Mouse (Mus musculus) thymus, postnatal 14 days (tissue): ENCODE data around the gene Olfr147.
"Not testable (repeated sequence)": the region's sequence is repeated elsewhere in the genome, so short reads cannot be mapped to it uniquely, and the experiment has no call there.

Experiments
- DNase-seq: peaks from one replicate; pipeline ENCODE4 v3.0.0; 2021

The Olfr147 gene

DNA sequence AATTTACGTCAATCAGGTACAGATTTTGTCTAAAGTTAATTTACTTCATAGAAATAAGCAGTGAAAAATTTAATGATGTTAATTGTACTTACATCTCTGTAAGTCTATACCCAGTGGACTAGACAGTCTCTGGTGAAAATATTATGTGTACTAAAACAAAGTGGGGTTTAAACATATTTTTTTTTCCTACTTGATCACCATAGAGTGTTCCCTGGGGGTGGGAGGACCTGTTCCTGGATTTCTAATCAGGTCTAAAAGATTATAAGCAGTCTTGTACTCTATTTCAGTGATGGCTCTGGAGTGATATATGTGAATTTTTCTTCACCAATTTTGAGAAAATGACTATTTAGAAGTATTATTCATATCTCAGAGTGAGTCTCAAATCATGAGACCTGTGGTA, at the start of gene Olfr147:
TSS of gene Olfr147 (plus strand) at position 301 of the 400 bp plus-strand sequence.
- no peak for DNase-seq

DNA sequence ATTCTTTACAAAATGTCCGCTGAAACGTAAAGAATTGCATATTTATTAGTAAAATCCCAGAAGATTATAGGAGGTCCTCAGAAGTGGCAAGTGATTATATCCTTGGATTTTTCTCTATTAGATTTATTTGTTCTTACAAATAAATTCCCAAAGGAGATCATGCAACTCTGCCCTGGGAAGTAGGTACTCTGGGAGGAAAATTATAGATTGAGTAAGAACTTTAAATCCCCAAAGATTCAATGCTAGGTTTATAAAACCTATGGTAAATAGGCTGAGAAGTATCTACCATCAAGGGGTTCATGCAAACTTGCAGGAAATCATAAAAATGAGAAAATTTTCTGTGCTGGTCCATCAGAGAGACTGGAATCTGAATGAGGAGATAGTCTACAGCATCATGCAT, 34.9 kb upstream of the Olfr147 start, which contains the start of gene Olfr250:
TSS of gene Olfr250 (plus strand) at position 301 of the 400 bp plus-strand sequence.
- no peak for DNase-seq

DNA sequence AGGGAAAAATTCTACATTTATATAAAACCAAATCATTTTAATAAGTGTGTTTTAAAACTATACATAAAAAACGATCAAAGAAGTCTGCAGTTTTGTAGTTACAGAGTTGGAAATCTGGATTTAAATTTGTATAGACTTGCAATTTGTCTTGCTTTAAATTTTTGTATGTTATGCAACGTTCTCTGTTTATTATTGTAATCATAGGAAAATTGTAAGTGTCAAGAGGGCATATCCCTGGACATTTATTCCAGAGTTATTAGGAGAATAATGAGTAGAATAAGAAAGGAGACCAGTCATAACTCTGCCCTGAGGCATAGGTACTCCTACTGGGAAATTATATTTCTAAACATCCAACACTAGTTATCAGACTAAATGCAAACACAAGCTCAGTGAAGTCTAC, 24.7 kb upstream of the Olfr147 start, which contains the start of gene Olfr251:
TSS of gene Olfr251 (plus strand) at position 301 of the 400 bp plus-strand sequence.
- DNase-seq, result no peak

DNA sequence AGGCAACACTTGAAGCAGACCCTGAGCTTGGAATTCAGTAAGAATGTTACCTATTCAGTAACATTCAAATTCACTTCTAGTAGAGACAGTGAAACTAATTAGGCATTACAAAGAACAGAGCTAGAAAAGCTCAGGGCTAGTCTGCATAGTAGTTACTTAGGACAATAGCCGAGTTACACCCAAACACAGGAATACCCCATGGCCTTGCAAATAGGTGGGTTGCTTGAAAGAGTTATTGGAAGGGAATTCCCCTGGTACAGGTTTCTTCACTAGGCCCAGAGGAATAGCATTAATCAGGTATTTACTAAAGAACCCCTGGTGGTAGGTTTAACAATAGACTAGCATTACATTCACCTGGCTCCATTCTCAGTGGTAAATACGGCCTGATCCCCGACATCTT, 6.0 kb downstream of the Olfr147 start:
- DNase-seq, result not testable (repeated sequence)

DNA sequence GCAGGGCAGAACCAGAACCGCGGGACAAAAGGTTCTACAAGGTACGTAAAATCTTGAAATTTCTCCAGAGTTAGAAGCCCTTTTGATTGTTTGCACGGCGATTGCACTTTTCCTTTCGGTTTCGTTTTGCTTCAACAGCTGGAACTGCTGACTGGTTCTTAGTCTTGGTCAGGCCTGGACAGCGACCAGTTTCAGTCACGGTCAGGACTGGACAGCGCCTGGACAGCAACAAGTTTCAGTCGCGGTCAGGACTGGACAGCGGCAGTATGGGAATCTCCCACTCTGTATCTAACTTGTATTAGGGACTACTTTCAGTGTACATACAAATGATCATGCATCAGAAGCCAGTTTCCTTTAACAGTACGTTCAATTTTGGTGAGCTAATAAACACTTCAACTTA, 12.0 kb downstream of the Olfr147 start:
- not testable (repeated sequence) for DNase-seq

DNA sequence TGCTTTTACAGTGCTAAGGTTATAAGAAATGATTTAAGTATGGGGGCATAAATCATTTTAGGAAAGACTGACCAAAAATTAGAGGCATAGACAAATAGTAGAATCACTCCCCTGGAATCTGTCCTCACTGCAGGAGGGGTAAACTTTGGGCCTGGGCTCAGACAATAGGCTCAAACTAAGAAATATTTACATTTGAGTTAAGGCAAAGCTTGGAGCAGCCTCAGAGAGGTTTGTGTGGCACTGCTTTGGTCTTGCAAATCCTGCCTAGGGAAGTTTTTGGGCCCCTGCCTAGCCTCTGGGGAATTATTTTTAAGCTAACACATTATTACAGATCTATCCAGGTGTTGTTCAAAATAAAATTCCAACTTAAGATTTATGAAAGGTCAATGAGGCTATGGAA, 22.3 kb downstream of the Olfr147 start:
- no peak for DNase-seq

DNA sequence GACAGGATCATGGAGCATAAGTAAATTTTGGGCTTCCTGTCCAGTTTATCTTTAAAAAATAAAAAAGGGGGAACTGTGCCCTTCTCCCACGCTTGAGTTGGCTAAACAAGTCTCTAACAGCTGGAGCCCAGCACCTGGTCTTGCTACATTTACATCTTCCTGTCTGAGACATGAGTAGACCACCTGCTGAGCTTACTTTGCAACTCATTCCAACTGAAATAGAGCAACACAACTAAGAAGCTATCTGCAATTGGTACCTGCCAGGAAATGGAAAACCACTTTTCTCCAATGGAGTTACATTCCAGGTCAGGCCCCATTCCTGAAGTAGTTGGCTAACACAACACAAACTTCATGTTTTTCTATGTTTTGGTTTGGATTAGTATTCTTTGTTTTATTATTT, 25.5 kb downstream of the Olfr147 start:
- DNase-seq, result no peak

DNA sequence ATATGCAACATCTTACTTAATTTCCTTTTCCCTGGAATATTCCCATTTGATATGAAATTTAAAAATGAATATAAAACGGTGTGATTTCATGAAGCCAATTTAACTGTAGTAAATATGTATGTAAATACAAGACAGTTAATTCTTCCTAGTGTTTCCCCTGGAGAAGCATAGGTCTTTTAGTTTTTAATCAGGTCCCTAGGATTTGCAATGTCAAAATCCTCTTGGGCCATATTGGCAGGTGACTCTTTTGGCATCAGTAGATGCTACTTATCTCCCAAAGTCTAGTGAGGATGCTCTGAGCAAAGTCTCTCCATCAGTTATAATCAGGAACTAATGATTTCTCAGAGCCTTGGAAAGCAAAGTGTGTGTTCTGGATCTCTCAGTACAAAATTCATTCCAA, 27.7 kb downstream of the Olfr147 start, which contains the start of gene Olfr901:
TSS of gene Olfr901 (plus strand) at position 301 of the 400 bp plus-strand sequence.
- no peak for DNase-seq

DNA sequence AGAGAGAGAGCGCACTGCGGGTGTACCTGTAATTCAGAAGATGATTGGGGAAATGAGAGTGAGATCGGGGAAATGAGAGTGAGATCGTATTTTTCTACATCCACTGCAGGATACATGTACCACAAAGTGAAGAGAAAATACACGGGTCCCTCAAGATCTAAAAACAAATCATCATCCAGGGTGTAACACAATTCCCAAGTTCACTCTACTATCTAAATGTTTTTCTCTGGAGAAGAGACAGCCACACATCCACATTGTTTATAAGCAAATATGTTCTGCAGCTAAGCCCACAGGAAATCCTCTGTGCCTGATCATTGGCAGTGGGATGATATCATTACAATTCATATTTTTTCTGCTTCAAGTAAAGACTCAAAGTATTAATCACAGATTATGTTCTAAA, 45.9 kb downstream of the Olfr147 start, which contains the start of gene Olfr902:
TSS of gene Olfr902 (plus strand) at position 301 of the 400 bp plus-strand sequence.
- DNase-seq, result no peak
